Mouse (Mus musculus) erythroblast, embryonic 14.5 days (primary cell): ENCODE data around the gene Hibch.

Source experiments
- GATA1 ChIP-seq: IDR thresholded peaks from 2 replicates; pipeline ENCODE4 v1.6.1; 2012; ENCODE audit warnings: low read length, inconsistent platforms, mixed read lengths
- TAL1 ChIP-seq: IDR thresholded peaks from 3 replicates; pipeline ENCODE4 v1.6.1; 2012; ENCODE audit warnings: low read length, inconsistent platforms, mixed read lengths

DNA sequence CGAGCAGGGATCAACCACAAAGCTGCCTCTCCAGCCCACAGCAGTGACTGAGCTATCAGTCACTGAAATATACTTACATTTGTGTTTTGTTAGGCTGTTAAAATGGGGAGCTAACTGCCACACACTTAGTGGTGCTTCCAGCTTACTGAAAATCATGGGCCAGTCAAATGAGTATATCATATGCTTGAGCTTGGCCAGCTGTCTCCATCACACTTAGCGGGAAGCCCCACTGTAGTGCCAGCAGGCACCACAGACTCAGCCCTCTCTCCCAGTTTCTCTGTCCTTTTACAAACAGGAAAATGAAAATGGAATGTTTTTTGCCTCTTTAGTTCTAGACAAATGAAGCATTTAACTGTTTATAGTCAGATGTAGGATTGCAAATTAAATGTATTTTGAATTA is 48.8 kb upstream of the Hibch start:
- TF ChIP-seq TAL1 (no peak), GATA1 (no peak)
